Mouse (Mus musculus) layer of hippocampus, adult 6 months (tissue): ENCODE results near the gene Med27. TPM values are rescaled to one million over a fixed set of nuclear protein-coding genes. Genes with fewer than 3 reads are reported as not detected.

Experiments
- long read RNA-seq, 2 experiments: library from polyadenylated mRNA; unstranded; transcript quantifications; one replicate each; pipeline ENCODE4 v2.0.0; 2019 to 2020
- microRNA-seq: library from miRNA; unstranded; fragments of <30 nt; microRNA quantifications from one replicate; pipeline ENCODE4 v1.2.0, GENCODE M21; 2020
- polyA plus RNA-seq: library from polyadenylated mRNA; unstranded; fragments of <200 nt; fragmentation: Nextera tagmentation; gene quantifications from 2 replicates; pipeline ENCODE4 v1.2.3, GENCODE M21; 2021

Gene Med27
- polyA plus RNA-seq = 51.4 and 51.8 TPM in 2 replicates
- long read RNA-seq, experiment 1, transcript Med27-201 (8 exons, 1,254 nt) = major isoform, 55 of 61 reads
- long read RNA-seq, experiment 1, partial matches to known transcripts = 4 of 61 reads
- long read RNA-seq, experiment 1, other reads (novel, unspliced or antisense) = 2 of 61 reads
- long read RNA-seq, experiment 2, transcript Med27-201 (8 exons, 1,254 nt) = major isoform, 69 of 76 reads
- long read RNA-seq, experiment 2, partial matches to known transcripts = 3 of 76 reads
- long read RNA-seq, experiment 2, other reads (novel, unspliced or antisense) = 4 of 76 reads

GRCm38 (mm10) chr2:29346629-29347271 lies at the start of gene Med27:
Gene Med27, plus strand, starts transcription at chr2:29346819.

Small RNAs within 50 kb of the gene (microRNA-seq; reads per million reads assigned to microRNA genes)
- gene Mir133c = not detected

Other genes starting within 250 kb of the Med27 start
- gene Setx, start 222.6 kb upstream of the Med27 start, polyA plus RNA-seq = 4.5 and 6.9 TPM in 2 replicates
- gene Ntng2, start 93.8 kb upstream of the Med27 start, polyA plus RNA-seq = 23.8 and 27.5 TPM in 2 replicates